Mouse (Mus musculus): ENCODE measurements around the gene Pdlim7. TPM values are rescaled to one million over a fixed set of nuclear protein-coding genes. Genes with fewer than 3 reads are reported as not detected.
A peak's percentile ranks its signal among the peaks of the same experiment; 100 is the strongest.

The Pdlim7 gene
- polyA plus RNA-seq, 1 experiment = 84.4 TPM

- Histone ChIP-seq H3K36me3 (ENCODE audit: control insufficient read depth, insufficient read depth, low read length, poor library complexity, severe bottlenecking) (no peaks in the 10 kb centered on the region), H3K4me1 (ENCODE audit: control insufficient read depth, insufficient read depth, low read length) (no peaks in the 10 kb centered on the region), H3K27me3 (ENCODE audit: control insufficient read depth, insufficient read depth, low read length, poor library complexity, severe bottlenecking) (no peaks in the 10 kb centered on the region), H3K27ac (ENCODE audit: insufficient read depth, low read length) (no peak overlapping the region), H3K9ac (ENCODE audit: low read depth, poor library complexity, severe bottlenecking) (no peak overlapping the region), H3K9me3 (replicated peaks; ENCODE audit: control insufficient read depth, insufficient read depth, low read length, poor library complexity, severe bottlenecking) (no peaks in the 10 kb centered on the region), H3K4me3 (ENCODE audit: low read depth, low read length) (no peak overlapping the region)
- TF ChIP-seq POLR2A (IDR thresholded peaks at IDR 0.05; ENCODE audit: insufficient read depth, low read length) = no peak
- no peak for TF ChIP-seq CTCF (IDR thresholded peaks at IDR 0.05; ENCODE audit: low read depth, low read length)
- no peak for TF ChIP-seq EP300 (IDR thresholded peaks at IDR 0.05; ENCODE audit: insufficient read depth, low read depth, low read length)
These were observed 33.5 kb downstream of the Pdlim7 start for GRCm38 (mm10) chr13:55479929-55480328.

- H3K9me3 ChIP-seq (replicated peaks; ENCODE audit: control insufficient read depth, insufficient read depth, low read length, poor library complexity, severe bottlenecking) = no peaks in the 10 kb centered on the region
- H3K9ac ChIP-seq (ENCODE audit: low read depth, poor library complexity, severe bottlenecking) = no peak overlapping the region
- TF ChIP-seq CTCF (IDR thresholded peaks at IDR 0.05; ENCODE audit: low read depth, low read length) (no peak), POLR2A (IDR thresholded peaks at IDR 0.05; ENCODE audit: insufficient read depth, low read length) (no peak), EP300 (IDR thresholded peaks at IDR 0.05; ENCODE audit: insufficient read depth, low read depth, low read length) (no peak)
- H3K27ac ChIP-seq (ENCODE audit: insufficient read depth, low read length) = no peak overlapping the region
- no peak overlapping the region for H3K4me3 ChIP-seq (ENCODE audit: low read depth, low read length)
- no peaks in the 10 kb centered on the region for H3K27me3 ChIP-seq (ENCODE audit: control insufficient read depth, insufficient read depth, low read length, poor library complexity, severe bottlenecking)
- no peaks in the 10 kb centered on the region for H3K36me3 ChIP-seq (ENCODE audit: control insufficient read depth, insufficient read depth, low read length, poor library complexity, severe bottlenecking)
- no peaks in the 10 kb centered on the region for H3K4me1 ChIP-seq (ENCODE audit: control insufficient read depth, insufficient read depth, low read length)
These were observed 34.5 kb downstream of the Pdlim7 start for GRCm38 (mm10) chr13:55479008-55479407.

- no peaks in the 10 kb centered on the region for H3K4me1 ChIP-seq (ENCODE audit: control insufficient read depth, insufficient read depth, low read length)
- H3K27ac ChIP-seq (ENCODE audit: insufficient read depth, low read length) = no peak overlapping the region
- H3K36me3 ChIP-seq (ENCODE audit: control insufficient read depth, insufficient read depth, low read length, poor library complexity, severe bottlenecking) = no peaks in the 10 kb centered on the region
These were observed 35.4 kb downstream of the Pdlim7 start for GRCm38 (mm10) chr13:55478036-55478435.

GRCm38 (mm10) chr13:55477492-55477891, 36.0 kb downstream of the Pdlim7 start:
- TF ChIP-seq CTCF (IDR thresholded peaks at IDR 0.05; ENCODE audit: low read depth, low read length) (no peak), POLR2A (IDR thresholded peaks at IDR 0.05; ENCODE audit: insufficient read depth, low read length) (no peak)
- Histone ChIP-seq H3K4me1 (ENCODE audit: control insufficient read depth, insufficient read depth, low read length) (no peaks in the 10 kb centered on the region), H3K27me3 (ENCODE audit: control insufficient read depth, insufficient read depth, low read length, poor library complexity, severe bottlenecking) (no peaks in the 10 kb centered on the region), H3K9ac (ENCODE audit: low read depth, poor library complexity, severe bottlenecking) (no peak overlapping the region), H3K4me3 (ENCODE audit: low read depth, low read length) (no peak overlapping the region), H3K27ac (ENCODE audit: insufficient read depth, low read length) (no peak overlapping the region), H3K9me3 (replicated peaks; ENCODE audit: control insufficient read depth, insufficient read depth, low read length, poor library complexity, severe bottlenecking) (no peaks in the 10 kb centered on the region), H3K36me3 (ENCODE audit: control insufficient read depth, insufficient read depth, low read length, poor library complexity, severe bottlenecking) (no peaks in the 10 kb centered on the region)

More at GRCm38 (mm10) chr13:55478036-55478435, 35.4 kb downstream of the Pdlim7 start:
- H3K27me3 ChIP-seq (ENCODE audit: control insufficient read depth, insufficient read depth, low read length, poor library complexity, severe bottlenecking) = no peaks in the 10 kb centered on the region
- no peak overlapping the region for H3K4me3 ChIP-seq (ENCODE audit: low read depth, low read length)
- H3K9me3 ChIP-seq (replicated peaks; ENCODE audit: control insufficient read depth, insufficient read depth, low read length, poor library complexity, severe bottlenecking) = no peaks in the 10 kb centered on the region
- no peak overlapping the region for H3K9ac ChIP-seq (ENCODE audit: low read depth, poor library complexity, severe bottlenecking)
- TF ChIP-seq CTCF (IDR thresholded peaks at IDR 0.05; ENCODE audit: low read depth, low read length) = peak; percentile 78
- TF ChIP-seq EP300 (IDR thresholded peaks at IDR 0.05; ENCODE audit: insufficient read depth, low read depth, low read length) = no peak
- TF ChIP-seq POLR2A (IDR thresholded peaks at IDR 0.05; ENCODE audit: insufficient read depth, low read length) = no peak

- Histone ChIP-seq H3K4me1 (ENCODE audit: control insufficient read depth, insufficient read depth, low read length) (no peaks in the 10 kb centered on the region), H3K9ac (ENCODE audit: low read depth, poor library complexity, severe bottlenecking) (no peak overlapping the region), H3K4me3 (ENCODE audit: low read depth, low read length) (no peak overlapping the region), H3K27ac (ENCODE audit: insufficient read depth, low read length) (no peak overlapping the region), H3K9me3 (replicated peaks; ENCODE audit: control insufficient read depth, insufficient read depth, low read length, poor library complexity, severe bottlenecking) (no peaks in the 10 kb centered on the region), H3K36me3 (ENCODE audit: control insufficient read depth, insufficient read depth, low read length, poor library complexity, severe bottlenecking) (no peaks in the 10 kb centered on the region), H3K27me3 (ENCODE audit: control insufficient read depth, insufficient read depth, low read length, poor library complexity, severe bottlenecking) (no peaks in the 10 kb centered on the region)
- TF ChIP-seq EP300 (IDR thresholded peaks at IDR 0.05; ENCODE audit: insufficient read depth, low read depth, low read length) = no peak
- TF ChIP-seq POLR2A (IDR thresholded peaks at IDR 0.05; ENCODE audit: insufficient read depth, low read length) = no peak
- TF ChIP-seq CTCF (IDR thresholded peaks at IDR 0.05; ENCODE audit: low read depth, low read length) = no peak
These were observed 37.2 kb downstream of the Pdlim7 start for GRCm38 (mm10) chr13:55476256-55476655.

GRCm38 (mm10) chr13:55475750-55476149, 37.7 kb downstream of the Pdlim7 start:
- no peaks in the 10 kb centered on the region for H3K9me3 ChIP-seq (replicated peaks; ENCODE audit: control insufficient read depth, insufficient read depth, low read length, poor library complexity, severe bottlenecking)
- H3K9ac ChIP-seq (ENCODE audit: low read depth, poor library complexity, severe bottlenecking) = no peak overlapping the region
- no peaks in the 10 kb centered on the region for H3K27me3 ChIP-seq (ENCODE audit: control insufficient read depth, insufficient read depth, low read length, poor library complexity, severe bottlenecking)
- no peak overlapping the region for H3K27ac ChIP-seq (ENCODE audit: insufficient read depth, low read length)
- H3K36me3 ChIP-seq (ENCODE audit: control insufficient read depth, insufficient read depth, low read length, poor library complexity, severe bottlenecking) = no peaks in the 10 kb centered on the region
- TF ChIP-seq CTCF (IDR thresholded peaks at IDR 0.05; ENCODE audit: low read depth, low read length) = no peak
- no peaks in the 10 kb centered on the region for H3K4me1 ChIP-seq (ENCODE audit: control insufficient read depth, insufficient read depth, low read length)
- H3K4me3 ChIP-seq (ENCODE audit: low read depth, low read length) = no peak overlapping the region
